Mouse (Mus musculus): Measurements from ENCODE around the gene Negr1.

Gene Negr1

DNA sequence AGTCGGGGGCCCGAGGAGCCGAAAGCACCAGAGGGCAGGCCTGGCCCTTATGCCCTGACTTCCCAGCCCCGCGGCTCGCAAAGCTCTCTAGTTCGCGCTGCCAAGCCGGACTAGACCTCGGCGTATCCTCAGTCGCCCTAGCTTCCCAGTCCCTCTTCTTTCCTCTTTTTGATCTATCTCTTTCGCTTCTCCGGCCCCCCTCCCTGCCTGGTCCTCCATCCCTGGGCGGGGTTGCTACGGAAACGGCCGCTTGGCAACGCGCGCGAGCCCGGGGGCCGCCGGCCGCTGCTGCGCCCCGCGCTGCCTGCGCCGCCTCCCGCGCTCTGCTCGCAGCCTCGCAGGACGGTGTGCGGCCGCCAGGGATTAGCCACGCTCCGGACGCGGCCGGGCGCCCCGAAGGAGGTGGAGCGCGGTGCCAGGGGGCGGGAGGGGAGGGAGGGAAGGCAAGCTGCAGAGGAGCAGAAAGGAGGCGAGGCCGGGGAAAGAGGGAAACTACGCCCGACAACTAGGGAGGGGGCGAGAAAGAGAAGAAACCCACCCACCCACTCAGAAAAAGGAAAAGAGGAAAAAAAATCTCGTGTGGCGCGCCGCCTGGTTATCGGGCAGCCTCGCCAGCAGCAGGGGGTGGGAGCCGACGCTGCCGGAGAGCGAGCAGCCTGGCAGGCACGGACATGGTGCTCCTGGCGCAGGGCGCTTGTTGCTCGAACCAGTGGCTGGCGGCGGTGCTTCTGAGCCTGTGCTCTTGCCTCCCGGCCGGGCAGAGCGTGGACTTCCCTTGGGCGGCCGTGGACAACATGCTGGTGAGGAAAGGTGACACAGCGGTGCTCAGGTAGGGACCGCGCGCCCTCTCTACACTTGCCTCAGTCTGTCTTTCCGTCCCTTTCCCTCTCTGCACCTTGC is at the start of gene Negr1:
TSS of gene Negr1 (plus strand) at position 271 of the 900 bp plus-strand sequence.
- DNase-seq (ENCODE audit: low spot score), result no peak

DNA sequence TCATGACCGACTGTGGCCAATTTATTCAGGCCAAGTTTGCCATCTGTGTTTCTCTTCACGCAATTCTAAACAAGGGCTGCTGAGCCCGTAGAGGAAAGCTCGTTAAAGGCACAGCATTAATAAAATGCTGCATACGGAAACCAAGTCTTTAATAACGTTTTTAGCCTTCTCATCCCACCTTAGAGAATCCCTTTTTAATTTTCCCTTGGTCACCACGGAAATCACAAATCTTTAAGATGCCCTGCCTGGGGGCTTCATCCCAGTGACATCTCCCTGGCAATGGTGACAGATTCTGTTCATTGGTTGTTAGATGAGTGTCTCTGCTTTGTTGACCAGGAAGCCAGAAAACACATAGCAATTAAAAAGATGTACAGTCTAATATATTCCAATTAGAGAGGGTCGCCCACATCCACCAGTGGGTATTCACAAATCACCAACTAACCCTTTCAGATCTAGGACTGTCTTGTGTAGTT is 35.1 kb upstream of the Negr1 start:
- DNase-seq (ENCODE audit: low spot score), result no peak

DNA sequence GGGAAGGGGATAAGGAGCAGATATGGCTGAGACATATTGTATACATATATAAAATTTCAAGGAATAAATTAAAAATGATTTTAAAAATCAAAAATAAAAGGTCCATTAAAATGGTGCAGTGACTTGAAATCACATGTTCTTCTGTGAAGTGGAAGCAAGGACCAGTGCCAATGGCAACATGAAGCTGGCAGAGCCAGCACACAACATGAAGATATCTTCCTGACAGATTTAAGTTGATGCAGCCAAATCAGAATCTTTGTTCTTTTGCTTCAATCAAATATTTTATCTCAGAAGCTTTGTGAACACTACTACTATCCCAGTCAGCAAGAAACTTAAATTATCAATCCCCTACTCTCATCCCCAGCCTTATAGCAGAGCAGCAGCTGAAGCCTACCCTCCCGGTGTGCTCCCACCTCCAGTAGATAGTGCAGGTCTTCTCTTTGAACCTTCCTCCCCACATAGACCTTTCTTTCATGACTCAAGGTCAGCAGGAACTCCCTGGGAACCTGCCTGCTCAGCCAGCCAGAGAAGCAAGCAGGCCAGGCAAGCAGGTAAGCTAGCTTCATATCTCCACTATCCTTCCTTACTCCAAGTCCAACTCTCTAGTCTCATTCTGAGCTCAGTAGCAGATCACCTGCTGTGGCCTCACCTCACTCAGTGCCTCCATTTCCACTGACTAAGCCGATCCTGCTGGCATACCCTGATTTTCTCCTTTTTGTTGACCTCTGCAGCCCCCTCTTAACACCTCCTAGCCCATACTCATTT is 34.2 kb upstream of the Negr1 start:
- no peak for DNase-seq (ENCODE audit: low spot score)

DNA sequence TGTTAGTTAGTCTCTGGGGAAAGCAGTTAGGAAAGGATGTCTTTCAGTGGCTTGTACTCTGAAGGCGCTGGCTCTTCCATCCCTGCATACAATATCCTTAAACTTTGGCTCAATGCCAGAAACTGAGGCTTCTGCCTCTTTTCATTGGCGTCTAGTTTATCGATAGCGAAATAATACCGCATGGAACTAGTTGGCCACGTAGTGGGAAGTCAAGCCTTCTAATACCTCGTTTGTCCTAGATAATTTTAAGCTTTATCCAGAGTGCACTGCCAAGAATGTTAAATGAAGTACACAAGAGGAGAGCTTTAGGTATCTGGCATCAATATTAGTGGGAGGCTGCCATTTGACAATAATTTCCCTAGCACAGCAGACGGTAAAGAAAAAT is 2.2 kb upstream of the Negr1 start:
- DNase-seq (ENCODE audit: low spot score), result no peak

GRCm38 (mm10) chr3:156559826-156560471 is 1.6 kb upstream of the Negr1 start:
- no peak for DNase-seq (ENCODE audit: low spot score)

- DNase-seq (ENCODE audit: low spot score), result no peak
These were observed 828 bp upstream of the Negr1 start for GRCm38 (mm10) chr3:156560766-156561165.

DNA sequence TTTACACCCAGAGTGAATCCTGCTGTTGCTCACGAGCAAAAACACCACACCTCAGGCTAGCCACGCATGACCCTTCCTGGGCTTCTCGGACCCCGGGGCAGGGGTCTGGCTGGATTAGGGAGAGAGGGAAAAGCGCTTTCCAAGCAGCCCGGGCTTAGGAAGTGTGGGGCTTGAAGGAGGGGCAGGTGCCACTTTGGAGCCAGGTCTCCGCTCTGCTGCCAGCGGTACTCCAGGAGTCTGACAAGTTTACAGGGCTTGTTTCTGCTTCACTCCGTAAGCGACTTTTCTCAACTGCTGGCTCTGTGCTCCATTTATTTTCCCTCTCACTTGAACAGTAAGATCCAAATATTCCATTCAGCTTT is 811 bp downstream of the Negr1 start:
- no peak for DNase-seq (ENCODE audit: low spot score)

- no peak for DNase-seq (ENCODE audit: low spot score)
These were observed 1.2 kb downstream of the Negr1 start for GRCm38 (mm10) chr3:156562796-156563195.

- no peak for DNase-seq (ENCODE audit: low spot score)
These were observed 1.8 kb downstream of the Negr1 start for GRCm38 (mm10) chr3:156563353-156563752.

DNA sequence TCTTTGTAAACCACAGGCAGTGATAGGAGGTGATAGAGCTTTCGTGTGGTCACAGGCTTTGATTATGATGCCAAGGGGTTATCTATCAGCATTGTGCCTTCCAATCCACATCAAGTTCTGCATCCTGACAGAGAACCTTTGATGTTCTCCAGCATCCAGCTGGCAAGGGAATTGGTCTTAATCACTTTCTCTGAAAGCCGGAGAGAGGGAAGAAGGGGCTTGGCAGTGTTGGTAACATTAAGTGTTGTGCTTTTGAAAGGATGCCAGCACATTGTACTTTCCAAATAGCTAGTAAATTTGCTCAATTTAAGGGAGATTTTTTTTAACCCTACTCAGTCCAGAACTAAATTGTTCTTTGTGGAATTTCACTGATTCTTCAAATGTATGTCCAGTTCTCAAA is 11.9 kb downstream of the Negr1 start:
- DNase-seq (ENCODE audit: low spot score), result no peak

DNA sequence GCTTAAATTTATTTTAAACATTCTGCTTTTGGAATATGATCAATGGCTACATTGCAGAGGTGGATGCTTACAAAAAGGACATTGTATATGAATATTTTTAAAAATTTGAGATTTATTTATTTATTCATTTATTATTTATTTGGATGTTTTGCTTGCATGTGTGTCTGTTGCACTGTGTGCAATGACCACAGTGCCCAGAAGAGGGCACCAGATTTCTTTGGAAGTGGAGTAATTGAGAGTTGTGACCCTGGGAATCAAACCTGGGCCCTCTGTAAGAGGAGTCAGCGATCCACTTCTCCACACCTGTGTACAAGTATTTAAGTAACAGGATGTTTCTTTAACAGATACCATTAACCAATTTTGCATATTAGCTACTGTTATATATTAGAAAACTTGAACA is 14.7 kb downstream of the Negr1 start:
- DNase-seq (ENCODE audit: low spot score), result no peak

DNA sequence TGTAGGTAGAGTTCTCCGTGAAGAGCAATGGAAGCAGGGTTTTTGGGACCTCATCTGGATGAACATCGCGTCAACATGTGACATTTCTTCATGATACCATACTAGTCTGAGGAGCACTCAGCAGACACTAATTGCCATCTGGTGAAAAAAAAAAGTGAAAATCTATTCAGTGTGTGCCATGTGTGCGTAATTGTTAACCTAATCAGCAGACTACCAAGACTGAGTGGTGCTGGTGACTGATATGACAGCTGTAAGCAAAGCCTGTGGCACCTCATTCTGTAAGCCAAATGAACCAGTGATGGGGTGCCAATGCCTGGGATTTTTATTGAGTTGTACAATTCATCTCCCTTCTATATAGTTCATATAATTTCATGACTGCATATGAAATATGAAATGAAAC is 29.0 kb downstream of the Negr1 start:
- no peak for DNase-seq (ENCODE audit: low spot score)

DNA sequence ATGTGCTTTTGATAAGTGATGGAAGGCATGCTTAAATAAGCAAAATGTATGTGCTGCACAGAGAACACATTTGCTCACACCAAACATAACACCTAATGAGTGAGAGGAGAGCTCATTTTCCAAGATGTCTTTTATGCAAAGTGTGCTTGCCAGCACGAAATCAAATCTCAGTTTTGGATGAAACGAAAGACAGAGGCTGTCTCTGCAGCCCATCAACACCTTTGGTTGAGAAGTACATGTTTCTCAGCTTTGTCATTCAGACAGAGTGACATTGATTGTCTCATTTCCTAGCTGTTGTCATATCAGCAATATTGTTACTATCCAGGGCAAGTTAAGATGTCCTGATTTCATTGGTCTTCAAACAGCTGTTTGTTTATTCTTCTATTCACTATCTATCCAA is 29.5 kb downstream of the Negr1 start:
- no peak for DNase-seq (ENCODE audit: low spot score)

DNA sequence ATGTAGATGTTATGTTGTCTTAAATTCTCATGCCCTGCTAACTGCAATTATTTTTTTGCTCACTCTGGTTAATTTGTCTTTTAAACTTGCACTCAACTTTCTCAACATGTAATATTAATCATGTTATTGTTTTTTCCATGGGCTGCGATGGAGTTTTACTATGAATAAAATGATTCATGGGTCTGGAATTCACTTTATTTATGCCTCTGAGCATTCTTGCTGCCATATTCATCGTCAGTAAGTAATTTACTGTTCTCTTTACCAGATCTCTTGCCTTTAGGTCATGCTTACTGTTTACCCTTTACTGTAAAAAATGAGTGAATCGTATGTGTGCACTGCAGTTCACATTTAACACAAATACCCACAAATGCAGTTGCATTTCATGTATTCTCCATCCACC is 45.3 kb downstream of the Negr1 start:
- no peak for DNase-seq (ENCODE audit: low spot score)

DNA sequence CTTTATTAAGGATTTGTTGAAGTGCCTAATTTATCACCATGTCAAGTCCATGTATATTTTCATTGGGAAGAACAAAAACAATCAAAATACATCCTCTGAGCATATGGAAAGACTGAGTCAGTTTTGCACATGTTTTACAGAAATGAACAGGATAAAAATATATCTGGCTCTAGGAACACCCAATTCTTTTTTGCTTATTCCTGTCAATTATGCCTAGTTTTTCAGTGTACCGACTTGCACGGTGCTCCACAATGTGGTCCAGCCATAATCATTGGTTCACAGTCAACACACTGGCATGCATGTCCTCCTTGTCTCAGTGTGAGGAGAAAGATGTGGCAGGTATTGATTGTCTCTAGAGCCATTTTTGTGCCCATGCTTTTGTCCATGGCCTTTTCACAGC is 58.3 kb downstream of the Negr1 start:
- no peak for DNase-seq (ENCODE audit: low spot score)

DNA sequence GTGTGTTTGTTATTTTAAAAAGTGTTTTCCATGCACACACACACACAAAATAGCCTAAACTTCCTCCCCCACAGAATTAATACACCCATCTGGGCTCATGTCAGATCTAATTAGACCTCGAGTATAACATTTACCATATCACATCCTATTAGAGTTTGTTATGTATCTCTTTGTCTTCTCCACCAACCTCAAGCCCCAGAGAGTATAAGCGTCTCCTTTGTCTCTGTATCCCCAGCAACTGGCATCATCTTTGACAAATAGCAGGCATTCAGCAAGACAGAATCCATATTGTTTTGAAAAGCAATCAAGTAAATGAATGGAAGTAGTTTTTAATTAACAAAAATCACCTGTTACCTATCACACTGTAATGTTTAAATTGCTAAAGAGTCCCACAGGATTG is 67.0 kb downstream of the Negr1 start:
- DNase-seq (ENCODE audit: low spot score), result no peak

- DNase-seq (ENCODE audit: low spot score), result no peak
These were observed 71.3 kb downstream of the Negr1 start for GRCm38 (mm10) chr3:156632942-156633341.

GRCm38 (mm10) chr3:156639382-156639781 is 77.8 kb downstream of the Negr1 start:
- no peak for DNase-seq (ENCODE audit: low spot score)

DNA sequence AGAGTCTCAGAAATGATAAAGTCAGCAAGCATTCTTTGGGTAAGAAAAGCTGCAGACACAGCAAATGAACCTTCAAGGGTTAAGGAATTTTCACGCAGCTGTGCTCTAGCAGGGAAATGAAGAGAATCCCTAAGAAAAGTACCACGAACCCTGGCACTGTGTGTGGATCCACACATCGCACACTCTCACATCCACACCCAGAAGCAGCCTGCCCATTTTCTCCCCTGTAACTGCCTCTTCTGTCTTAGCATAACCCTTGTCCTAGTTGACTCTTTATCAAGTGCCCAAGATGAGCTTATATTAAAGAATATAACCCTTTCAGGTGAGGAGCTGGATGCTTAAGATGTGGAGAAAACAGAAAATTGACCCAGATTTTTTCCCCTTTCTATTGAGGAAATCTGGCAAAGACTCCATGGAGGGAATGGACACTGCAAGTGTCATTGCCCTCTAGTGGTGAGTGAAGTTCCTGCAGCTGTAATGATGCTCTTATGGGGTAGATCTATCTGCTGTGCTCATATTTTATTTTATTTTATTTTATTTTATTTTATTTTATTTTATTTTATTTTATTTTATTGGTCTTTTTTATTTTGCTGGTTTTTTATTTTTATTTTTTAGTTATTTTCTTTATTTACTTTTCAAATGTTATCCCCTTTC is 82.2 kb downstream of the Negr1 start:
- peak; percentile 11 for DNase-seq (ENCODE audit: low spot score)

DNA sequence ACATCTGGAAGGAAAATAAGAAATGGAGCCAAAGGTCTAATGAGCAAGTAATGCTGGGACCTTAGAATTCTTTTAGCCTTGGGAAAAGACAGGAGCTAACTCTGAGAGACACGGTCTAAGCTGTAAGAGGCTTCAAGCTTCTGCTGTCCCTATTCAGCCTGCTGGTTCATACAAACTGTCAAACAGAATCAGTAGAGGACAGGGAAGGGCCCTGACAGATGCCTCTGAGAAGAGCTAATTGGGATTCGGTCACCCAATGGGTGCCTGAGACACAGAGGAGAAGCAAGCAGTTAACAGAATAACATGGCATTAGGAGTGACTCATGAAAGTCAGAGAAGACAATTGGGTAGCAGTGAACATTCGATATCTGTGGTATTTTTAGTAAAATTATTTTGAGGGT is 86.8 kb downstream of the Negr1 start:
- DNase-seq (ENCODE audit: low spot score), result no peak

GRCm38 (mm10) chr3:156662553-156662952 is 101.0 kb downstream of the Negr1 start:
- DNase-seq (ENCODE audit: low spot score), result no peak

DNA sequence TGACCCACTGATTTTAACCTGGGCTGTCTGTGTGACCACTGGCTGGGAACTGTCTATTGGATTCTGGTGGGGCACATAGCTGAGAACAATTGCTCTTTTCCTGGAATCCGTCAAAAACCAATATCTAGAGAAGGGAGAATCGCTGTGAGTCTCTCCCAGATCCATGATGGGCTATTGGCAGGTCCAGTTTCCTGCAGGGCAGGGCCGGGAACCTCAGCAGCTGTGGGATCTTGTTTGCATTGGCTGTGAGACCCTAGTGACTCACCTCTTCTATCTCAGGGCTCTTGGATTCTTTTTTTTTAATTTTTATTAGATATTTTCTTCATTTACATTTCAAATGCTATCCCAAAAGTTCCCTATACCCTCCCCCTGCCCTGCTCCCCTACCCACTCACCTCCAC is 111.0 kb downstream of the Negr1 start:
- no peak for DNase-seq (ENCODE audit: low spot score)

Data from c-Kit-positive CD71-positive TER-119-positive erythroid progenitor cells, embryonic 14.5 days (primary cell).